Mouse (Mus musculus): Measurements from ENCODE around the gene Taf6.

DNA sequence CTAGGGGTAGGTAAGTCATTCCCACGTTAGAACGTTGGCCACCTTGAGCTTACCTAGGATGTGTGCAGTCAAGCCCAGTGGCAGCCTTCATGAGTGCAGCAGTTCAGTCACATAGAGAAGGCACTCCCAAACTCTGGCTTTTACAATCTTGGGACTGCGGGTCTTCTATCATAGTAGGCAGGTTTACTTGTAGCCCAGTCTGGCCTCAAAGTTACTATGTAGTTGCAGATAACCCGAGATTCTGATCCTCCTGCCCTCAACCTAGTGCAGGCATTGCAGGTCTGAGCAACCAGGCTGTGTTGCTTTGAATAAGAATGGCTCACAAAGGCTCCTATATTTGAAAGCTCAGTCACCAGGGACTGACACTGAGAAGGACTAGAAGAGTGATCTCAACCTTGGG, 39.2 kb upstream of the Taf6 start:
- TF ChIP-seq CTCF (IDR thresholded peaks at IDR 0.05; ENCODE audit: low read depth, low read length) (no peak), POLR2A (IDR thresholded peaks at IDR 0.05; ENCODE audit: borderline replicate concordance, low read depth, low read length) (no peak)
